Mouse (Mus musculus): Measurements from ENCODE around the gene Gabbr2. TPM values are rescaled to one million over a fixed set of nuclear protein-coding genes. Genes with fewer than 3 reads are reported as not detected.

The Gabbr2 gene
- total RNA-seq, 1 experiment from 2014 or later, result 0.27 TPM

DNA sequence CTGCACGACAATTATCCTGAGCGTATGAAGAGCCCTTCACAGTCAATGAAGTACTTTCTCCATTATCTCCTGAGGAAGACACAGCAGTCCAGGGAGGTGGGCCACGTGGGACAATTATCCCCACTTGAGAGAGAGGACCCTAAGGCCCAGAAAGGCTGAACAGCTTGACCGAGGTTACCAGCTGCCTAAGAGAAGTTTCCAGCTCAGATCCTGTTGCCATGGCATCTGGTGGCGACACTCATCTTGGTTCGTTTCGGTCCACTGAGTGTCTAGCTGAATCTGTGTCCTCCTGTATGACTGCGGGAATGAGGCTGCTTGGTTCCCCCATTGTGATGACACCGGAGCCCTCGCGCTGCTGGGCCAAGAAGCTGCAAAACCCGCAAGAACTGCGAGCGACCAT, 76.2 kb downstream of the Gabbr2 start:
- no peak for DNase-seq

DNA sequence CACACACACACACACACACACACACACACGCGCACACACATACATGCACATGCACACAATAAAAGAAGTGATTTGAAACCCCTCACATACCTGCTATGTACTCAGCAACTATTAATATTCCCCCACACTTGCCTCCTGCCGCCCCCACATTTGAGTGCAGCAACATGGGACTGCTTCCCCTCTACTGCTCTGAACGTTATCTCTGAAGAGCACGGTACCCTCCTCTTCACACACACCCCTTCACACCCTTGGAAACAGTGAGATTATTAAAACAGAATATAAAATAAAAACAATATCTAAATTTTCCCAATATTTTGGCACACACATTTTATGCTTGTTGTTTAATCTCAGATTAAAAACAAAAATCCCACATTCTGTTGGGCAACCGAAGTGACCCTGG, 77.1 kb downstream of the Gabbr2 start:
- DNase-seq, result no peak

DNA sequence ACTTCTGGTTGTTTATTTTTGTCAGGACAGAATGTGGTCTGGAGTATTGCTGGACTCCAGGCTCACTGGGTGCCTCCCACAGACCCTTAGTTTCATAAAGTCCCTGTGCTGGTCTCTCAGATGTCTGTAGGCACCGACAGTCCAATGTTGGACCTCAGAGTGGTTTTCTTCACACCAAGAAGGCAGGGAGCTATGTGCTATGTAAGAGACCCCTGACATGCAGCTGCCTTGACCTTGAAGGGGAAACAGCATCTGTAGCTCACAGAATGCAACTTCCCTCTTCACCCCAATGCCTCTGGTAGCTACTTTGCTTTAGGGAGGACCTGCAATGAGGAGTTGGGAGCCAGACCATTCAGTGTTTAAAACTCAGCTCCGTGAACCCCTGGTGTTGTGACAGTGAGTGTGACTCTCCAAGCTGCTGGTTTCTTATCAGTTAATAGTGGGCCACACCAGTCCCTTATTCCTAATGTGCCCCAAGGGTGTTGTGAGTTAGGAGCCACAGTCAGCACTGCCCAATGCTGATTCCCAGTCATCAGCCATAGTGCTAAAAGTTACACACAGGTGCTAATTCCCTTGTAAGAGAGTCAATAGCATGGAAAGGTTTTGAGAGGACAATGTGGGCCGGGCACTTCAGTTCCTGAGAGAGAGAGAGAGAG, 85.5 kb downstream of the Gabbr2 start:
- no peak for DNase-seq

GRCm38 (mm10) chr4:46905152-46905551, 86.5 kb downstream of the Gabbr2 start:
- no peak for DNase-seq

- DNase-seq, result no peak
Observed at GRCm38 (mm10) chr4:46904129-46904528, 87.5 kb downstream of the Gabbr2 start.

GRCm38 (mm10) chr4:46898546-46898945, 93.1 kb downstream of the Gabbr2 start:
- DNase-seq, result no peak

DNA sequence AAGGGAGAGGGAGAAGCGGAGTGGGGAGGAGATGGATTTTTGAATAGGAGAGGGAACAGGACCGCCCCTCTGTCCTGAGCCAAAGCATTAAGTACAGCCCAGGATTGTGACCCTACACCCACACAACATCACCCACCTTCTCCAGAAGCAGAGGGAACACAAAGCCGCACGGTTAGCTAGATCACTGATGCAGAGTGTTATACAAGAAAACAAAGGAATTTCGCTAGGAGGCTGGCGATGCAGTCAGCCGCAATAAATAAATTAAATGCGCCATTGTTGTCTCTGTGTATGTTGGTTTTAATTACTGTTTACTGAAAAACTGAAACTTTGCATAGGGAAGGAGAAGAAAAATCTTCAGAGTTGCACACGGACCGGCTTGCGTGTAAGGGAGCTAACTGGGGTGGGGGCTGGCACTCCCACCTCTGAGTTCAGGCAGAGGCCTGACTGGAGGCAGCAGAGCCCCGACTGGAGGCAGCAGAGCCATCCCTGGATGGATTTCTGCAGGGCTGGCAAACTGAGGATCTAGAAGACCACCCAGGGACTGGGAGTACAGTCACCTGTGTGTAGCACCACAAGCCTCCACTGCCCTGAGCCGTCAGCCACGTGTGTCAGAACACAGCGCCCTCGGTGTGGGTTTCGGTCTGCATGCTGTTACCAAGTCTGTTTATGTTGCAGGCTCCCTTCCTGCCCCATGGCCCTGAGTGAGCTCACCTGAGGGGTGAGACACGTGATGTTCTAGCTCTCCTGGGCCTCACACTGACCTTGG, 93.9 kb downstream of the Gabbr2 start:
- no peak for DNase-seq

- DNase-seq, result no peak
Observed at GRCm38 (mm10) chr4:46894144-46894543, 97.5 kb downstream of the Gabbr2 start.

DNA sequence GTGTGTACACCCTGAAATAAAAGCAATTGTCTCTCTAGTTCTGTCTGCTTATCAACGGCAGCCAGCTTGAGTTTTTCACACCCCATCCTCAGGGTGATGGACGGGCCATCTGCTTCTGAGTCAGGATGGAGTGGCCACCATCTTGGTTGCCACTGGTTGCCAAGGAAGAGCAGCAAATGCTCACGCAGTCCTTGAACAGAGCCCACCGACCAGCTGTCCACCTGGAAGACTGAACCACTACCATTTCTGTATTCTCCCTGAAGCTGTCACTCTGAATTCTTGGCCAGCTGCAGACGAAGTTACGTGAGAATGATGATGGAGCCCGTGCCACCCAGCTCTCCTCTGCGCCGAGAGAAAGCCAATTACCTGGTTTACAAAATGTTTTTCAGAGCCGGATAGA, 102.5 kb downstream of the Gabbr2 start:
- DNase-seq, result no peak

- no peak for DNase-seq
Observed at GRCm38 (mm10) chr4:46885627-46886383, 105.9 kb downstream of the Gabbr2 start.

DNA sequence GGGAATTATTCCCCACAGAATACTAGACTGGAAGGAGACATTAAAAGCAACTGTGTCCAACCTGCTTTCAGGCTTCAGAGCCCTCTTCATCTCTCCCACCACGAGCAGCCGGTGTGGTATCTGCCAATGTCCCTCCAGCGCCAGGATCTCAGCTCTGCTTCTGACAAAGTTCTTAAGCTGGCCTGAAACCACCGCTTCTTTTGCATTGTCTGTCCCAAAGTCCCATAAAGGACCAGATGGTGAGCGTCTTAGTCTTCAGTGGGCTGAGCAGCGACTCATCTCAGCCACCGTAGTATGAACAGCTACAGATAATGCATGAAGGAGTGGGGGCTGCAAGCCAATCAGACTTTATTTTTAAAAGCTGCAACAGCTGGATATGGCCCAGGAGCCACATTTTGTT, 107.5 kb downstream of the Gabbr2 start:
- DNase-seq, result no peak

DNA sequence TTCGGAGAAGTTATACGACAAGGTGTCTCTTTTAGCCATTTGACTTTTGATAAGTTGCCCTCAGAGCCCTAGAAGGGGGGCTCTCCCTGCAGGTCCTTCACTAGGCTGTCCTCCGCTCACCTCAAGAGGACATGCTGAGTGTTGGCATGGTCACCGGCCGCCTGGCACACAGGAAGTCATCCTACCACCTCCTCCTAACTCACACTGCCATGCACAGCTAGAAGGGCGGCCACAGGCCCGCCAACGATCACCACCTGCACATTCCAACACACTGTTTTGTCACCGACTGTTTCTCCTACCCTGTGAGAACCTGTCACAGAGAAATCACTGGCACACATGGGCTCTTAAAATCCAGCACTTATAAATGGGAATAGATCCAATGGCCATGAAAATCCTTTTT, 108.1 kb downstream of the Gabbr2 start:
- DNase-seq, result no peak

- no peak for DNase-seq
Observed at GRCm38 (mm10) chr4:46883047-46883446, 108.6 kb downstream of the Gabbr2 start.

DNA sequence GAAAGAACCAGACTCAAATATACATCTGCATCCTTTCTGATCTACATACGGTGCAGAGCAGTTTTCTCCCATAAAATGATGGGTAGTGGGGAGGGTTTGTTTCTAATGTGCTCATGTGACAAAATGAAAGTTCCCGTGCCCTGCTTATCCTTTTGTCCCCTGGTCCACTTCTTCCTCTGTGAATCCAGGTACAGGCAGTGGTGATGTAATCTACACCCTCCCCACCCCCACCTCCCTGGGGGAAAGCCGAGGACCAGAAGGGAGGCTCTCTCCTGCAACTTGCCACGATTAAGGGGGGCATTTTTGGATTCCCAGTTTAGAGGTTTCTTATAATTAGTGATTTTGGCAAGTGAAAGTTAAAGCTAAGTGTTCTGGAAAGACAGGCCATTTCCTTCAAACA, 110.4 kb downstream of the Gabbr2 start:
- DNase-seq, result no peak

DNA sequence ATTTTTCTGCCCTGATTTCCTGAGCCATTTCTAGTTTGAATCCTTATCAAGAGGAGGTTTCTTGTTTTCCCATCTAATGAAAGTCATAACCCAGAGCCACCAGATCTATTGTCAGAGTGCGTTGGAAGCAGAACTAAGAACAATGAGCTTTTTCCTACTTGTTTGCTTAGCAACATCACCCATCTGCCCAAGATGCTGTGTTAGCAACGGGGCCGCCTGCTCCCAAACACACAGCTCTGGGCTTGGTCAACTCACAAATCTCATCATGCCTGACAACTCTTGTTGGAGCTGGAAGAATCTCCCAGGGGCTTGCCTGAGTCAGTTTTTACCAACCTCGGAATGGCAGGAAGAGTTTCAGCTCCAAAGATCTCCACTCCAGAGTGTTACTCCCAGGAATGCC, 111.7 kb downstream of the Gabbr2 start:
- no peak for DNase-seq

GRCm38 (mm10) chr4:46872750-46873149, 118.9 kb downstream of the Gabbr2 start:
- DNase-seq, result no peak

DNA sequence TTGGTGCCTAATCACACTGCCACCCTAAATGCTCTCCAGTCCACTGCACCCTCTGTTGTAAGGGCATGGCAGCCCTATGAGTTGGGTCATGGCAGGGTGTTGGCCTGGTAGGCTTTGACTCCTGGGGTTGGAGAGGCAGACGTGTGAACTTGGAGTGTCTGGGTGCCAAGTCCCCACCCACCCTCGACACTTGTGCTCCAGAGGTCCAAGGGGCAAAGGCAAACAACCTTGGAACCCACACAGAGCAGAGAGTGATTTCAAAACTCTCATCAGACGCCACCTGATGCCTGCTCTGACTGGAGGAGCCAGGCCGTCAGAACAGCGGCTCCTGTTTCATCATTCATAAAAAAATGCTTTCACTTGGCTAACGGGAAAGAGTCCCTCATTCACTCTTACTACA, 121.5 kb downstream of the Gabbr2 start:
- no peak for DNase-seq

DNA sequence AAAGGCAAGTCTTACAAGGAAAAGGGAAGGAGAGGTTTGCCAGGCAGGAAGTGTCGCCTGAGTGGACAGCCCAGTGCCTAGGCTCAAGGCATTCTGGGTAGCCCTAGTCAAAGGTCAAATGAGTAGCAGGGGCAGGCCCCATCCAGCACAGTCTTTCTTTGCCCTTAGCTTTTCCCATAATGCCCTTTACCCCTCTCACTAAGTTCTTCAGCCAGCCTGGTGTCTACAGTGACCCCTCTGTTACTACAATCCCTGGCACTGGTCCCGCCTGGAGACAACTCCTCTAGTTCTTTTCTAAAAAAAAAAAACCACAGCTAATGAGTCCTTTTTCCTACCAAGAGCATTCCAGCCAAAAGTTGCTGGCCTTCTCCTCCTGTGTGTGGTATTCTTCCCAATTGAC, 122.3 kb downstream of the Gabbr2 start:
- DNase-seq, result no peak

GRCm38 (mm10) chr4:46868921-46869320, 122.8 kb downstream of the Gabbr2 start:
- no peak for DNase-seq

DNA sequence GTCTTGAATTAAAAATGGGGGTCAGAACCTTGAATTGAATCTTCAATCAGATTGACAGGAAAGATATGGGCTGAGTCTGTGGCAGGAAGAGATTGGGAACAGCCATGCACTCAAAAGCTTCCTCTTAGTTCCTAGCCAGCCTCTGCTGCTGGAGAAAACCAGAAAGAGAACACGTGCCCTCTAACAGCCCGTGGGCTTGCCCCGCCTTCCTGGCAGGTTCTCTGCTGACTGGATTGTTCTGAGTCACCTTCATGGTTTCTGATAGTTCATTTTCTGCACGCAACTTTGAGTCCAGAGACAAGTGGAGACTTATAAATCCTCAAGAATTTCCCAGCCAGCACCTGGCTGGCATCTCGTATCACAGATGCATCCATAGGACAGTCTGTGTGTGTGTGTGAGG, 123.5 kb downstream of the Gabbr2 start:
- no peak for DNase-seq

DNA sequence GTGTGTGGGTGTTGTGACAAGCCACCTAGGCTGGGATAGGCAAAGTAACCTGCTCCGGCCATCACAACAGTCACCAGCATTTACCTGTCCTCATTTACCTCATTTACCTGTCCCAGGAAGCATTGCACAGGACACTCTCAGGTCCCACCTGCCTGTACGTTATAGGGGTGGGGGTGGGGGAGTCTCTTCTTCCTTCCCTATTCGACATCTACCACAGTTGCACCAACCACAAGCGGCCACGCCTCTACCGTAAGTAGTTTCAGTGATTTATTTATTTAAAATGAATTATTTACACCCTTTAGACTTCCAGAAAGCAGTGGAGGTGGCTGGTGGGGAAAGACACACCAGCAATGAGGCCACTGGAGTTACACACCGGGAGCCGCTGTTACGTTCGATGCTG, 123.9 kb downstream of the Gabbr2 start:
- DNase-seq, result no peak

DNA sequence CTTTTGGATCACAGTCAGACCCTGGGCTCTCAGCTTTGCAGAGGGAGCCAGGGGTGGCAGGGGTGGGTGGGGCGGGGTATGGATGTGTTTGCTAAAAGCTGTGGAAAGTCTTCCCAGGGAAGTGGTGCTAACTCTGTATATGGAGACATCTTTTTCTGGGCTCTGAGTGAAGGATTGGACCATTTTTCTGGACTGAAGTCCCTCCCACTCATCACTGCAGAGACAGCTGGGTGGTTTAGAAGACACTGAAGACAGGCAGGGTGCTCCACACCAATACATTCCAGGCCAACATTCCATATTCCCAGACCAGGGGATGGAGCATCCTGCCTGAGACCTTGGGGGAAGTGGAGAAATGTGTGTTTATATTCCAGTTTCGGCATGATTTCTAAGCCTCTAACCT, 125.6 kb downstream of the Gabbr2 start:
- no peak for DNase-seq

DNA sequence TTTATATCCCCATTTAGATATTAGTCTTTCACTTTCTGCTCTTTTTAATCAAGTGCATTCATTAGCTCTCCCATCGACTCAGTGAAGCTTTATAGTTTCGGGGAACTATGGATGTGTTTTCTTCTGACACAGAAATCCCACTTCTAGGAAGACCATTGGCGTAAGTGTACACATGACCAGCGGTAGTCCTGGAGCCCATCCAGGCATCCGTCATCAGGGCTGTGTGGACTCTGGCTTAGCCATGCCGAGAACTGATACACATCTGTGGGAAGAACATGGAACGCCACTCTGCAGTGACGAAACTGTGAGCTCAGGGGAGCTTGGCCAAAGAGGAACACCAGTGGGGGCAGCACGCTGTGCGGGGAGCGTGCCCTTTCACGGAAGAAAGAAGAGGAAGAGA, 128.0 kb downstream of the Gabbr2 start:
- DNase-seq, result no peak
